Comparison of ENCODE assay signal across 8 mouse cellular contexts in genomic region chr11:62553633-62554032, GRCm38 (mm10). TPM values are rescaled to one million over a fixed set of nuclear protein-coding genes. Genes with fewer than 3 reads are reported as not detected.
DNase-seq lines count a peak whose midpoint lies in the region; ATAC-seq and TF ChIP-seq lines count a peak whose summit lies in the region.

No protein-coding gene starts in this region.

- peak overlapping the region; percentile 87 for H3K4me2 ChIP-seq in heart, postnatal 0 days (ENCODE audit: low read depth, low read length)
- peak overlapping the region; percentile 99 for H3K4me2 ChIP-seq in hindbrain, embryonic 13.5 days
- H3K4me2 ChIP-seq in midbrain, embryonic 13.5 days (replicated peaks), result peak overlapping the region; percentile 97

- H3K4me3 ChIP-seq in heart, postnatal 0 days (ENCODE audit: low read depth, low read length), result peak overlapping the region; percentile 55
- peak overlapping the region; percentile 58 for H3K4me3 ChIP-seq in hindbrain, embryonic 13.5 days
- H3K4me3 ChIP-seq in midbrain, embryonic 13.5 days (replicated peaks), result peak overlapping the region; percentile 54

- peaks cover 26% of the 10 kb centered on the region for H3K4me1 ChIP-seq in heart, postnatal 0 days (ENCODE audit: control insufficient read depth, insufficient read depth)
- peaks cover 43% of the 10 kb centered on the region for H3K4me1 ChIP-seq in hindbrain, embryonic 13.5 days (replicated peaks)
- peaks cover 43% of the 10 kb centered on the region for H3K4me1 ChIP-seq in midbrain, embryonic 13.5 days (replicated peaks)

- H3K27ac ChIP-seq in heart, postnatal 0 days (ENCODE audit: low read depth), result no peak overlapping the region
- no peak overlapping the region for H3K27ac ChIP-seq in hindbrain, embryonic 13.5 days
- H3K27ac ChIP-seq in midbrain, embryonic 13.5 days, result no peak overlapping the region

- no peak for TF ChIP-seq CTCF in heart, postnatal 0 days (IDR thresholded peaks at IDR 0.05; ENCODE audit: low read depth)

- no peak for ATAC-seq in heart, postnatal 0 days (ENCODE audit: insufficient read depth, low read depth)
- ATAC-seq in hindbrain, embryonic 13.5 days (ENCODE audit: low FRiP score), result no peak
- no peak for ATAC-seq in midbrain, embryonic 13.5 days
- ATAC-seq in megakaryocyte-erythroid progenitor cell, adult 5-6 weeks (replicated peaks; ENCODE audit: low FRiP score, low TSS enrichment, poor library complexity, severe bottlenecking), result no peak

- H3K36me3 ChIP-seq in heart, postnatal 0 days (replicated peaks; ENCODE audit: control insufficient read depth, insufficient read depth, low read length), result peaks cover 18% of the 10 kb centered on the region
- peaks cover 16% of the 10 kb centered on the region for H3K36me3 ChIP-seq in hindbrain, embryonic 13.5 days
- peaks cover 25% of the 10 kb centered on the region for H3K36me3 ChIP-seq in midbrain, embryonic 13.5 days

- DNase-seq in heart, postnatal 0 days (ENCODE audit: low spot score), result no peak
- no peak for DNase-seq in heart, adult 11 months
- DNase-seq in MN1 (ENCODE audit: low spot score), result peak; percentile 41
- no peak for DNase-seq in left cerebral cortex, adult 11 months (ENCODE audit: low spot score)
- DNase-seq in natural killer cell, adult 2 months (ENCODE audit: low spot score in 2 of 2), result no peak

- WGBS in heart, postnatal 0 days, result 73% methylated on average over 5 of the region's 5 CpGs
- 82% methylated on average over 5 of the region's 5 CpGs for WGBS in hindbrain, embryonic 13.5 days
- WGBS in midbrain, embryonic 13.5 days, result 79% methylated on average over 5 of the region's 5 CpGs

- TF ChIP-seq EP300 in heart, postnatal 0 days (IDR thresholded peaks at IDR 0.05; ENCODE audit: low read depth), result no peak

- 0 out of 2 replicates have a peak overlapping the region, but pooled peaks have one; percentile 48 for H3K9ac ChIP-seq in heart, postnatal 0 days (replicated peaks; ENCODE audit: low read depth, low read length)
- peak overlapping the region; percentile 72 for H3K9ac ChIP-seq in hindbrain, embryonic 13.5 days
- H3K9ac ChIP-seq in midbrain, embryonic 13.5 days (replicated peaks), result peak overlapping the region; percentile 69

- no peaks in the 10 kb centered on the region for H3K9me3 ChIP-seq in heart, postnatal 0 days (replicated peaks; ENCODE audit: control insufficient read depth, low read length)
- H3K9me3 ChIP-seq in hindbrain, embryonic 13.5 days, result no peaks in the 10 kb centered on the region
- H3K9me3 ChIP-seq in midbrain, embryonic 13.5 days, result no peaks in the 10 kb centered on the region

- H3K27me3 ChIP-seq in heart, postnatal 0 days (ENCODE audit: control insufficient read depth, insufficient read depth, low read length), result no peaks in the 10 kb centered on the region
- H3K27me3 ChIP-seq in hindbrain, embryonic 13.5 days, result no peaks in the 10 kb centered on the region
- no peaks in the 10 kb centered on the region for H3K27me3 ChIP-seq in midbrain, embryonic 13.5 days

RNA-seq across cellular contexts. Expression of gene Ubb, which starts 2.7 kb away (rescaled TPM):
- total RNA-seq in heart, postnatal 0 days (2014; rRNA removed; ENCODE audit: low replicate concordance), result 704 and 828 TPM in 2 replicates
- polyA plus RNA-seq in heart, postnatal 0 days (2015; fragmentation: Nextera tagmentation; extraction: Ambion mirVana), result 1,871 and 2,053 TPM in 2 replicates
- polyA plus RNA-seq in hindbrain, embryonic 13.5 days (2015; fragmentation: Nextera tagmentation; extraction: Ambion mirVana), result 4,618 and 4,725 TPM in 2 replicates
- 4,691 and 4,901 TPM in 2 replicates for polyA plus RNA-seq in midbrain, embryonic 13.5 days (2015; fragmentation: Nextera tagmentation; extraction: Ambion mirVana)
- 729 and 731 TPM in 2 replicates for total RNA-seq in megakaryocyte-erythroid progenitor cell, adult 5-6 weeks (2014; fragmentation: Nextera tagmentation)
- 1,059 and 1,094 TPM in 2 replicates for total RNA-seq in megakaryocyte-erythroid progenitor cell, adult 5-6 weeks (2017)

RNA-seq across cellular contexts. Expression of gene Cenpv, which starts 14.6 kb away (rescaled TPM):
- 19.1 and 111 TPM in 2 replicates for total RNA-seq in heart, postnatal 0 days (2014; rRNA removed; ENCODE audit: low replicate concordance)
- polyA plus RNA-seq in heart, postnatal 0 days (2015; fragmentation: Nextera tagmentation; extraction: Ambion mirVana), result 13.1 and 14.6 TPM in 2 replicates
- 49.4 and 55.5 TPM in 2 replicates for polyA plus RNA-seq in hindbrain, embryonic 13.5 days (2015; fragmentation: Nextera tagmentation; extraction: Ambion mirVana)
- polyA plus RNA-seq in midbrain, embryonic 13.5 days (2015; fragmentation: Nextera tagmentation; extraction: Ambion mirVana), result 52.8 and 65.6 TPM in 2 replicates
- 113 and 115 TPM in 2 replicates for total RNA-seq in megakaryocyte-erythroid progenitor cell, adult 5-6 weeks (2014; fragmentation: Nextera tagmentation)
- total RNA-seq in megakaryocyte-erythroid progenitor cell, adult 5-6 weeks (2017), result 56.1 and 64.9 TPM in 2 replicates

RNA-seq across cellular contexts. Expression of gene Trpv2, which starts 20.7 kb away (rescaled TPM):
- 6.4 and 7.7 TPM in 2 replicates for total RNA-seq in heart, postnatal 0 days (2014; rRNA removed; ENCODE audit: low replicate concordance)
- 2.6 and 3.0 TPM in 2 replicates for polyA plus RNA-seq in heart, postnatal 0 days (2015; fragmentation: Nextera tagmentation; extraction: Ambion mirVana)
- 21.5 and 21.7 TPM in 2 replicates for polyA plus RNA-seq in hindbrain, embryonic 13.5 days (2015; fragmentation: Nextera tagmentation; extraction: Ambion mirVana)
- 20.7 TPM in 2 replicates for polyA plus RNA-seq in midbrain, embryonic 13.5 days (2015; fragmentation: Nextera tagmentation; extraction: Ambion mirVana)
- total RNA-seq in megakaryocyte-erythroid progenitor cell, adult 5-6 weeks (2014; fragmentation: Nextera tagmentation), result 31.3 and 45.4 TPM in 2 replicates
- total RNA-seq in megakaryocyte-erythroid progenitor cell, adult 5-6 weeks (2017), result 12.2 and 25.6 TPM in 2 replicates
